23 mouse cellular contexts compared by ENCODE assay signal in the genomic region with DNA sequence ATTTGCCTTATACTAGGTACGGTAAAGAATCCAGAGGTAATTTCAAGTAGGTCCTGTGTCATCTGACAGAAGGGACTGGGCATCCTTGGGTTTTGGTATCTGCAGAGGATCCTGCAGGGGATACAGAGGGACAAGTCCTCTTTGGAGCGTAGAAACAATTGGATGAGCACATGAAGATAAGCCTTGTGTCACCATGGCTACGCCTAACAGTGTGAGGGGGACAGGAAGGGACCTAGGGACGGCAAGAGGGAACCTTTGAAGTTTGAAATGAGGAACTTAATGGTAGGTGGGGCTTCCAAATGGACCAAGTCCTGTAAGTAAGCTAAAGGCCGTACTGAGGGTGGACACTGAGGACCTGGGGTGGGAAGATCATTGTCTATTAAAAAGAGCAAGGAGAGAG. TPM values are rescaled to one million over a fixed set of nuclear protein-coding genes. Genes with fewer than 3 reads are reported as not detected.
DNase-seq lines count a peak whose midpoint lies in the region; ATAC-seq and TF ChIP-seq lines count a peak whose summit lies in the region.
"Had no signal": no experiment of that assay in that cellular context is flagged by ENCODE, and none has a peak within 500 bp of the region (broad histone marks: within the 10 kb centered on the region; RNA-seq: fewer than 3 reads in every experiment).

No protein-coding gene starts in this region.

- no peak for TF ChIP-seq POLR2A in MEL (IDR thresholded peaks at IDR 0.05; ENCODE audit: control insufficient read depth in 1 of 2, insufficient read depth in 1 of 2, low read depth in 1 of 2, low read length in 2 of 2, poor library complexity in 1 of 2)

- TF ChIP-seq EP300 in MEL (IDR thresholded peaks at IDR 0.05; ENCODE audit: low read depth in 1 of 2, low read length in 2 of 2): no peak

- H3K9me3 ChIP-seq in MEL (replicated peaks; ENCODE audit: insufficient read depth, low read length): no peaks in the 10 kb centered on the region
- no peaks in the 10 kb centered on the region for H3K9me3 ChIP-seq in kidney, embryonic 16.5 days (ENCODE audit: low read length)
- no peaks in the 10 kb centered on the region for H3K9me3 ChIP-seq in midbrain, embryonic 14.5 days (ENCODE audit: control insufficient read depth, low read length)
- H3K9me3 ChIP-seq: G1E had no signal

- no peak for TF ChIP-seq CTCF in MEL (IDR thresholded peaks at IDR 0.05 in 2 of 3, conservative IDR thresholded peaks at IDR 0.05 in 1 of 3; ENCODE audit: control insufficient read depth in 1 of 3, insufficient read depth in 1 of 3, low read depth in 2 of 3, low read length in 3 of 3, poor library complexity in 1 of 3, severe bottlenecking in 1 of 3)

- no peak overlapping the region for H3K9ac ChIP-seq in MEL (ENCODE audit: control insufficient read depth, low read depth, low read length, poor library complexity, severe bottlenecking)
- no peak overlapping the region for H3K9ac ChIP-seq in kidney, embryonic 16.5 days (replicated peaks; ENCODE audit: low read length)
- no peak overlapping the region for H3K9ac ChIP-seq in midbrain, embryonic 14.5 days (replicated peaks; ENCODE audit: low read length)

- H3K4me1 ChIP-seq in MEL (ENCODE audit: control insufficient read depth in 1 of 2, insufficient read depth in 2 of 2, low read length in 2 of 2): peaks cover 0 to 12% of the 10 kb centered on the region in 2 experiments; a peak in 3 of 4 replicates
- no peaks in the 10 kb centered on the region for H3K4me1 ChIP-seq in kidney, embryonic 16.5 days (ENCODE audit: insufficient read depth, low read length)
- H3K4me1 ChIP-seq in midbrain, embryonic 14.5 days (ENCODE audit: control insufficient read depth, insufficient read depth, low read length): no peaks in the 10 kb centered on the region

- no peak for TF ChIP-seq RAD21 in MEL (IDR thresholded peaks at IDR 0.05; ENCODE audit: low read depth, low read length)

- H3K36me3 ChIP-seq in MEL (ENCODE audit: control insufficient read depth in 1 of 2, insufficient read depth in 2 of 2, low read length in 2 of 2): no peaks in the 10 kb centered on the region; a peak in 1 of 4 replicates
- H3K36me3 ChIP-seq in kidney, embryonic 16.5 days (ENCODE audit: insufficient read depth, low read length): no peaks in the 10 kb centered on the region
- H3K36me3 ChIP-seq in midbrain, embryonic 14.5 days (ENCODE audit: control insufficient read depth, insufficient read depth, low read length): no peaks in the 10 kb centered on the region
- H3K36me3 ChIP-seq: G1E had no signal

- ATAC-seq in granulocyte monocyte progenitor cell, adult 5-6 weeks (replicated peaks; ENCODE audit: poor library complexity, severe bottlenecking): peak; percentile 30; the same call in 1 of the 2 replicates
- no peak for ATAC-seq in kidney, embryonic 16.5 days (ENCODE audit: low FRiP score, low TSS enrichment)
- ATAC-seq in midbrain, embryonic 14.5 days (ENCODE audit: low FRiP score, low TSS enrichment): no peak
- ATAC-seq: activated CD4-positive, CD25-positive, alpha-beta regulatory T cell, adult 4 months; CD4-positive, CD25-positive, alpha-beta regulatory T cell, adult 4 months; Patski had no signal

- no peak overlapping the region for H3K4me2 ChIP-seq in kidney, embryonic 16.5 days (replicated peaks; ENCODE audit: low read depth, low read length)
- H3K4me2 ChIP-seq in midbrain, embryonic 14.5 days (ENCODE audit: low read length): no peak overlapping the region

- H3K4me3 ChIP-seq in MEL (ENCODE audit: control insufficient read depth in 1 of 2, insufficient read depth in 1 of 2, low read depth in 2 of 2, low read length in 2 of 2): no peak overlapping the region
- H3K4me3 ChIP-seq in kidney, embryonic 16.5 days (ENCODE audit: low read length): no peak overlapping the region
- no peak overlapping the region for H3K4me3 ChIP-seq in midbrain, embryonic 14.5 days (replicated peaks; ENCODE audit: low read depth, low read length)

- H3K27ac ChIP-seq in MEL (ENCODE audit: control insufficient read depth, low read depth, low read length): no peak overlapping the region
- H3K27ac ChIP-seq in kidney, embryonic 16.5 days (ENCODE audit: low read length): no peak overlapping the region
- H3K27ac ChIP-seq in midbrain, embryonic 14.5 days (replicated peaks; ENCODE audit: low read depth, low read length): no peak overlapping the region

- no peaks in the 10 kb centered on the region for H3K79me2 ChIP-seq in MEL (ENCODE audit: control insufficient read depth, insufficient read depth, low read length, poor library complexity)

- peak; percentile 71 for DNase-seq in heart, adult 11 months
- DNase-seq in heart, postnatal 4 days: no peak
- DNase-seq in MEL (ENCODE audit: low read depth, low spot score) (peak; percentile 64), MEL-GATA-1-ER (ENCODE audit: extremely low read depth, low read depth) (peak; percentile 63)
- no peak for DNase-seq in midbrain, embryonic 14.5 days
- DNase-seq in thymus, postnatal 25 days: no peak
- DNase-seq: adrenal gland, adult 2 months; adrenal gland, adult 8-10 months; adrenal gland, postnatal 10 days; adrenal gland, postnatal 14 days; adrenal gland, postnatal 25 days; adrenal gland, postnatal 36 days; B cell, adult 2 months; cerebellum, adult 11 months; cerebellum, adult 11-12 months; cerebellum, adult 18-20 months; cerebellum, adult 2 months had no signal

- 65% methylated on average over 5 of the region's 5 CpGs for WGBS in kidney, embryonic 16.5 days
- 76% methylated on average over 5 of the region's 5 CpGs for WGBS in midbrain, embryonic 14.5 days

- H3K27me3 ChIP-seq in MEL (ENCODE audit: control insufficient read depth in 1 of 2, insufficient read depth in 2 of 2, low read length in 2 of 2): peaks cover 0 to 2% of the 10 kb centered on the region in 2 experiments; a peak in 2 of 4 replicates
- H3K27me3 ChIP-seq in kidney, embryonic 16.5 days (ENCODE audit: insufficient read depth, low read length): no peaks in the 10 kb centered on the region
- H3K27me3 ChIP-seq in midbrain, embryonic 14.5 days (ENCODE audit: control insufficient read depth, insufficient read depth, low read length): no peaks in the 10 kb centered on the region
- H3K27me3 ChIP-seq: Patski had no signal

TF ChIP-seq in MEL, 35 proteins besides CTCF, POLR2A, EP300 and RAD21:
- TF ChIP-seq ZC3H11A (IDR thresholded peaks at IDR 0.05; ENCODE audit: low read depth, low read length) (no peak), TCF12 (IDR thresholded peaks at IDR 0.05; ENCODE audit: low read depth, low read length) (no peak), RCOR1 (IDR thresholded peaks at IDR 0.05; ENCODE audit: low read depth, low read length) (no peak), GATA1 (IDR thresholded peaks at IDR 0.05; ENCODE audit: low read depth, low read length) (peak; percentile 33; the same call in 1 of the 2 replicates), SMC3 (IDR thresholded peaks at IDR 0.05; ENCODE audit: low read depth, low read length) (no peak), MXI1 (IDR thresholded peaks at IDR 0.05; ENCODE audit: low read depth, low read length) (no peak), NELFE (IDR thresholded peaks at IDR 0.05; ENCODE audit: low read depth, low read length) (no peak)

RNA-seq across cellular contexts. Expression of gene Ltbp2, which starts 21.0 kb away (rescaled TPM):
- total RNA-seq in heart, postnatal 4 days (2021): 1 to 10 TPM; 7.6 to 8.9 TPM
- total RNA-seq in MEL (2012; rRNA removed): 0.08 TPM in 1 of 2 replicates, not detected in the other
- under 1 TPM in 1 of 2 experiments, not detected in 1; 0.01 TPM for polyA plus RNA-seq in MEL (2012; ENCODE audit: insufficient read depth in 1 of 2, insufficient read length in 2 of 2, low read depth in 1 of 2, low replicate concordance in 2 of 2, missing spikeins in 1 of 2)
- not detected in 2 replicates for total RNA-seq in granulocyte monocyte progenitor cell, adult 5-6 weeks (2014; fragmentation: Nextera tagmentation)
- total RNA-seq in granulocyte monocyte progenitor cell, adult 5-6 weeks (2017): not detected in 2 replicates
- 0.89 and 0.98 TPM in 2 replicates for polyA plus RNA-seq in kidney, embryonic 16.5 days (2015; fragmentation: Nextera tagmentation; extraction: Ambion mirVana)
- 0.13 TPM in 1 of 2 replicates, not detected in the other for polyA plus RNA-seq in midbrain, embryonic 14.5 days (2014; fragmentation: Nextera tagmentation; extraction: Ambion mirVana)
- polyA plus RNA-seq: activated CD4-positive, CD25-positive, alpha-beta regulatory T cell, adult 4 months; CD4-positive, CD25-positive, alpha-beta regulatory T cell, adult 4 months; G1E had no signal

Comparison
In these comparisons a context has a peak if more than half of its experiments do, and no peak if none do; other contexts are left out.
1. DNase-seq: peak in heart, adult 11 months (single experiment), MEL (single experiment) and MEL-GATA-1-ER (single experiment); none in heart, postnatal 4 days (single experiment), midbrain, embryonic 14.5 days (single experiment) and thymus, postnatal 25 days (single experiment).